Mouse (Mus musculus): ENCODE data around the gene Plekha5.
A peak's percentile ranks its signal among the peaks of the same experiment; 100 is the strongest.

The Plekha5 gene

DNA sequence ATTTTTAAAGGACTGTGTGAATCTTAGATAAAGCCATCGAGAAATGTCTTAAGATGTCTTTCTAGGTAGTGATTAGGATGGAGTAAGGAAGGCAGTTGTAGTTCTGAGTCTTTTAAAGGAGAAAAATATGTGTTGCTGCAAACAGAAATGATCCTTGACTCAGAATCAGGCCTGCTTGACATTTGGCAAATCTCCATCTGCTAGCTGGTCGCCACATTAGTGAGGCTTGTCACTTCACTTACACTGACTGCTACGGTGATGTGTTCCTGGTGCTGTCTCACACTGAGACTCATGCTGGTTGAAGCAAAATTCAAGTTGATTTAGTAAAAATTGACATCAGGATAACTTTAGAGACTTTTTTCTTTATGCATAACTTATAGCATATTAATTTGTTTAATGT, 32.0 kb downstream of the Plekha5 start:
- no peak for DNase-seq (ENCODE audit: low spot score)

DNA sequence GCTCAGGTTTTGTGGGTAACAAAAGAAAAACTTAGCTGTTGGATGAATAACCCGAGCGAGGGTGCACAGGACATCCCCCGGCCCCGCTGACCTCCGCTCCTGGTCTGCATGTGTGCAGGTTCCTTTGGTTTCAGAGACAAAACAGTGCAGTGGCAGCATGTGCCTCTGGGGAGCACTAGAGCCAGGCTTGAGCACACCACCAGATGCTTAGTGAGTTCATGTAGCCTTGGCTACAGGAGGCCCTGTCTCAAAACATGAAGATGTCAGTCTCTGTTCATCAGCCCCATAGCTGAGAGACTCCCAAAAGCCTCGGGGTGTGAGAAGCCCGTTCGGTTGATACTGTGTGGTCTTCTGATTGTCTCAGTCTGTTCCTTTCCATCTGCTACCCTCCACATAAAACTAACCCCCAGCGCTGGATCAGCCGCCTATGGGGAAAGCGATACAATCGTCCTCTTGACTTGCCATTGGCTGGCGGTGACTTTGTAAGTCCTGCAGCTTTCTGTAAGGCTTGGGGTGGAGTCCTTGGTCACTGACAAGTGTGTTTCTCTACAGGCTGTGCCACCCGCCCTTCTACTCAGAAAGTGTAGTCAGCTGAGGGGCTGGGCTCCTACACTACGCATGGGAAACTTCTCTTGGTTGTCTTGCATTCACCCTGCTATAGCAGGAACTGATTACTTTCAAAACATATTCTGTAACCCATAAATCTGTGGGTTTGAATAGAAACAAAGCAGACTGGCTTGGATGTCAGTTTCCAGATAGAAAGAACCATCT, 32.7 kb downstream of the Plekha5 start:
- no peak for DNase-seq (ENCODE audit: low spot score)

DNA sequence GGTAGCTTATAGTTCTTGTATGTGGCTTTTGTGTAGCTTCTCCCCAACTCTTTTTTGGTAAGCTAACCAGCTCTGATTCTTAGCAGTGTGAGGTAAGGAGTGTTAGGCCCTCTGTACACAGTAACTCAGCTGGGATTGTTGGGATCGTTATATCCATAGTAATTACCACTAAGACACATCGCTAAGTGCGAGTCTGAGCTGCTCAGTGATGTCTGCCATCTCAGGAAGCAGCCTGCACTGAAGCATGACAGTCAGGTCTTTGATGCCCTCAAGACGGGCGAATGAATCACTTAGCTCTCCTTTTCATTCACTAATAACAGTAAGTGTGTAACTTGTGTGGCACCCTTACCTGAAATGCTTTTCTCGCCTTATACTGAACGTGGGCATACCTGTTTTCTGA, 36.5 kb downstream of the Plekha5 start:
- DNase-seq (ENCODE audit: low spot score) = no peak

DNA sequence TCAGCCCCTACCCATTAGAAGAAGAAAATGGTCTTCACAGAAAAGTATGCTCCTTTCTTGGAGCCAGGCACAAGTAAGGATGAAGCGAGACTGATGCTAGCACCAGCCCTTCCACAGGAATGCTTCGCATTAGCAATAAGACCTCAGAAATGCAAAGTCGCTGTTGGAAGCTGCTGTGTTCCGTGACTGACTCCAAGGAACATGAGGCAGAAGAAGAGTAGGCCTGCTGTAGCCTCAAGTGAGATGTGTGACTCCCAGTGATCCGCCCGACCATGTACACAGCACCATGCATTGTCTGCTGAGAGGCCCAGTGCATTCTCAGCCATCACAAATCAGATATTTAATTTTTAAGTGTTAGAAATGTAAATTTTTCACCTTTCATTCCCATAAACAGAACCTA, 41.0 kb downstream of the Plekha5 start:
- no peak for DNase-seq (ENCODE audit: low spot score)

DNA sequence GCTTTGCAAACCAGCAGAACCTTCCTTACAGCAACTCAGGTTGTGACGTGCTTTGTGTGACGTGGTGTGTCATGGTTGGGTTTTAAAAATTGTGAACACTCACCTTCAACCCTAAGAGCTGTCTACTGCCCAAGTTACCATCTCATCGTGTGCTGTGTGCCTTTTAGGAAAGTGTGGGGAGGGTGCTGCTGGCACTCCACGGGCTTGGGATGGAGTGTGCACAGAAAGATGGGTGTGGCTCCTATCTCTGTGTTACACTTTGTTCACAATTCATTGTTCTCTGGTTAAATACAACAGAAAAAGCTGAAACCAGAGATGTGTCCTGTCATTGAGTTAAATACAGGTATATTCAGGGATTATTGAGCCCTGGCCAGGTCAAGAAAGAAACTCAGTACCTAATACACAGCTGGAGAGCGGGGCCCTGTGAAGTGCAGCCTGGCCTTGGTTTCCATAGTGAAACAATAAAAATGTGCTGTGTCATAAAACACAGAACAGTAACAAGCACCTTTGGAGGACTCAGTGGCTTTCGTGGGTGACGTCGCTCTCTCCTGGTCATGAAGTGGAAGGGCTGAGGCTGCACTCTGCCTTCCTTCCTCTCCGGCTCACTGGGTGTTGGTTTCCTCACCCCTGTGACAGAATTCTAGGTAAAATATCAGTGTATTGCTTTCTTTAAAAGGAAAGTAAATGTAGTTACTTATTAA, 42.2 kb downstream of the Plekha5 start:
- DNase-seq (ENCODE audit: low spot score) = peak; percentile 21

DNA sequence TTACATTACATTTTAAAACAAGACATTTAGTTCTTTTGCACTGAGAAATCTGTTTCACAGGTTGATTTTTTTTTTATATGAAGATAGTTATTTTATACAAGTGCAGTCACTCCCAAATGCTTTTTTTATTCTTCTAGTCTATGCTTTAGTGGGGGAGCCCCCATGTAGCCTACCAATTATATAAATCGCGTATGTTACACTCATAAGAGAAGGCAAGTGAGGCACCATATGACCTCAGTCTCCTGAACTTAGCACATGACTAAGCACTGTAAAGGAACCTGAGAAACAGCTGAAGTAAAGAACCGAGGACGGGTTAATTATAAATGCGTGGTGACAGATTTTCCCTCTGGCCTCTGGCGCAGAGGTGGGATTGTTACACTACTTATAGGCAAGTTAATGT, 43.0 kb downstream of the Plekha5 start:
- no peak for DNase-seq (ENCODE audit: low spot score)

DNA sequence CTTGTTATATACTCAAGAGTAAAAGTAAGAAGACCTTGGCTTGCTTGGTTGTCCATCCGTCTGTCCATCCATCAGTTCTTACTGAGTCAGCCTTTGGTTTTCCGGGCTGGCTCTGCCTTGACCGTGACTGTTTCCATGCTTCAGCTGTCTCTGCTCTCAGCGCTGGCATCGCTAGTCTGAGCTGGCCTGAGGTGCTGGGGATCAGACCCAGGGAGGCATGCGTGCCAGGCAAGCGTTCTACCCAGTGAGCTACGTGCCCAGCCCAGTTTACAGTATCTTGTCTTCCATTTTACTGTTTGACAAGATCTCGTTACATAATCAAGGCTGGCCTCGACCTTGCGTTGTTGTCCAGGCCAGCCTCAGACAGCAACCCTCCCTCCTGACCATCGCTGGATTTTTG, 44.0 kb downstream of the Plekha5 start:
- no peak for DNase-seq (ENCODE audit: low spot score)

DNA sequence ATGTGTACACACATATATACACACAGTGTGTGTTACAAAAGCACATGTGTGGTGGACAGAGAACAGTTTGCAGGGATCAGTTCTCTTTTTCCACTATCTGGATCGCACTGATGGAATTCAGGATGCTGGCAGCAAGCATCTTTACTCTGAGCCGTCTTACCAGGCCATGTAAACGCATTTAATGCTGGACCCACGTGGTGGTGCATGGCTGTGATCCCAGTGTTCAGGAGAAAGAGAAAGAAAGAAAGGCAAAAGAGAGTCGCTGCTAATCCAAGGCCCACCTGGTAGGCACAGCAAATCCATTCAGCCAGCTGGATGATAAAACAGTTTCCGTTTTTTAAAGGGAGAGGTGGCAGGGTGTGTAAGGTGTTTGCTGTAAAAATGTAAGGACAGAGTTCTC, 45.9 kb downstream of the Plekha5 start:
- no peak for DNase-seq (ENCODE audit: low spot score)

DNA sequence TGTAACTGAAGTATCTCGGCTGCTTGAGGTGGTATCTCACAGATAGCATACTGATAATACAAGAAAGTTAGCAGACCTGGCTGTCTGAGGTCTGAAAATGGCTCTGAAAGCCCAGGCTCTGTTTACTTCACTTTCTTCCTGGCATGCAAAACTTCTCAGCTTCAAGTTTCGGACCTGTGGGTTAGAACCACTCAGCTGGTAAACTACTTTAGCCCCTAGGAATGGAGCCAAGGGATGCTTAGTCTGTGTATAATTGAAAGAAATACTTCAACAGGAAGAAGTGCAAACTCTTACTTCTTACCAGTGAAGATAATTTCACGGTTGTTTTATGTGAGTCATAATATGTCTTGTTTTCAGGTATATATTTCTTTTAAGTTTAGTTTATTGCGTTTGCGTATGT, 47.9 kb downstream of the Plekha5 start:
- DNase-seq (ENCODE audit: low spot score) = no peak

DNA sequence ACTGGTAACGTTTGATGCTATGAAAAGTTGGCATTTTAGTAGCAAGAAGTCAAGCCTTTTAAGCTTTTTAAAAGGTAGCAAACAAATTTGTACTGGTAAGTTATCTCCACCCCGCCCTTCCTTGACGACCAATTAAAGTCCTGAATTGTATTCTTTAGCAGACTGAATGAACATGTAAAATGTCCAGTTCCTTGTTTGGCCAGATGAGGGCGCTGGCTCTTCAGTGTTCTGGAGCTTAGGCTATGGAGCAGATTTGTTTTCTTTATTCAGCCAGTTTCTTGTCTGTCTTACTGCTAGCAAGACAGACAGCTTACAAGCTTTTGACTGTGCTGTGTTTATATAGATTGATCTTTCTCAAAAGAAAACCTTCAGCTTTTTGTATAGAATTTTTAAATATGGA, 48.5 kb downstream of the Plekha5 start:
- DNase-seq (ENCODE audit: low spot score) = peak; percentile 63

DNA sequence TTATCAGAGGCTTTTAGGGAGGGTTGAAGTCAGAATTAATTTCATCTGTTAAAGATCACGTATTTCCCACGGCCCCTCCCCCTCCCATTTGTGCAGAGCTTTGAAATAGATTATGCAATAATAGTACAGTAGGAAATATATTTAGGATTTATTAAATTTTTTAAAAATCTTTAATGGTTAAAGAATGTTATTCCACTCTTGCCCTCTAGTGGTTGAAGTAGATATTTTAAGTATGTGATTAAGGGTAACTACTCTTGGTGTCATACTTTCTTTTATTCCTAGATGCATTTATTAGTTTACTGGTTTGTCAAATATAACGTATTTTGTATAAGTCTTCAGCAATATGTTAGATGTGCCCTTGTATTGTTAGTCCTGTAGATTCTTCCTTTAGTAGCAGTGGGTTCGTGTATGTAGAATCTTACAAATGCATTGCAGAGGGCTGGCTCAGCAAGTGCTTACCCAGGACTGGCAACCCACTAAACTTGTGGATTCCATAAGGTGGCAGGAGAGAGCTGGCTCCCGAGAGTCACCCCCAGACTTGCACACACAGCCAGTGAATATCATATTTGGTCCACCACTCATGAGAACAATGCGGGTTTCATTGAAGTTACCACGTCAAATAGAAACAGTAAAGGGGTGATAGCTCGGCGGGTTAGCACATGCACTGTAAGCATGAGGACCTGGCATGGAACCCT, 51.7 kb downstream of the Plekha5 start:
- DNase-seq (ENCODE audit: low spot score) = no peak

DNA sequence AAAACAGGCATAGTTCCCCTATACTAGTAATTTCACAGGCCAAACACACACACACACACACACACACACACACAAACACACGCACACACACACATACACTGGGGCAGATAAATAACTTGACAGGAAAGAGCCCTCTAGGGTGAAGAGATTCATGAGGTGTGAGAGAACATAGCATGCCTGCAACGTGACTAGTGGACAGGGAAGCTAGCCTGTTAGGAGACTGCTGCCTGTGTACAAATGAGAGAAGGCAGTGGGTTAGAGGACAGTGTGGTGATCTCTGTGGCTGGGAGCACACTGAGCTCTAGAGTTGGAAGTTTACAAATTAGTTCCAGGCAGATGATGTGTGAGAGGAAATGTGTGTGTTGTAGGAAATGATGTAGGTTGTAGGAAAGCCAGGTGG, 53.1 kb downstream of the Plekha5 start:
- no peak for DNase-seq (ENCODE audit: low spot score)

DNA sequence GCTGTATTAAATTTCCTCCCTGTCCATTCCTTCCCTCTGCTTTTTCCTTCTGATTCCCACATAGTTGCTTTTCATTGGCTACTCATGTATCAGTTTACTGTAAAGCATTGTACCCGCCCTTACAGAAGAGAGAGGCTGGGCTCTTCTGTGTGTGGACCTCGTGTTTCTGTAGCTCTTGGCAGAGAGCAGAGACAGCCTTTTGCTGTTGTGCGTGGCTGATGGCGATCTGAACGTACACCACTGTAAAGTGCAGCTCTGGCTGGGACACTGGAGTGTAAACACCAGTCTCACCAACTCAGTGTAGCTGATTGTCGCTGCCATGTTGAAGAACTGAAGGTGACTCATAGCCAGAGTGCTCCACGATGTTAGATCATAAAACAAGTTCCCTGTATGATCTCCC, 54.2 kb downstream of the Plekha5 start:
- no peak for DNase-seq (ENCODE audit: low spot score)

DNA sequence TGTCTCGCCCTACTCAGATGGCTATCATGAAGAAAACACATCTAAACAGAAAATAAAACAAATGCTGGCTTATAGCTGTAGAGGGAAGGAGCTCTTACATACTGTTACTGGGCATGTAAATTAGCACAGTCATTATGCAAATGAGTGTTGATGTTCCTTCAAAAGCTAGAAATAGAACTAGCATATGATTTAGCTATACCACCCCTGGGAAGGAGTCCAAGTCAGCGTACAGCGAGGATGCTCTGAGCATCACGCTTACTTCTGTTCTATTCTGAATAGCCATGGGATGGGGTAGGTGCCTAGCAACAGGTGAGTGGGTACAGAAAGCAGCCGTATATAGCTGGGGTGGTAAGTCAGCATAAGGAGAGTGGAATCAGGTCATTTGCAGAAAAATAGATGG, 55.1 kb downstream of the Plekha5 start:
- no peak for DNase-seq (ENCODE audit: low spot score)

DNA sequence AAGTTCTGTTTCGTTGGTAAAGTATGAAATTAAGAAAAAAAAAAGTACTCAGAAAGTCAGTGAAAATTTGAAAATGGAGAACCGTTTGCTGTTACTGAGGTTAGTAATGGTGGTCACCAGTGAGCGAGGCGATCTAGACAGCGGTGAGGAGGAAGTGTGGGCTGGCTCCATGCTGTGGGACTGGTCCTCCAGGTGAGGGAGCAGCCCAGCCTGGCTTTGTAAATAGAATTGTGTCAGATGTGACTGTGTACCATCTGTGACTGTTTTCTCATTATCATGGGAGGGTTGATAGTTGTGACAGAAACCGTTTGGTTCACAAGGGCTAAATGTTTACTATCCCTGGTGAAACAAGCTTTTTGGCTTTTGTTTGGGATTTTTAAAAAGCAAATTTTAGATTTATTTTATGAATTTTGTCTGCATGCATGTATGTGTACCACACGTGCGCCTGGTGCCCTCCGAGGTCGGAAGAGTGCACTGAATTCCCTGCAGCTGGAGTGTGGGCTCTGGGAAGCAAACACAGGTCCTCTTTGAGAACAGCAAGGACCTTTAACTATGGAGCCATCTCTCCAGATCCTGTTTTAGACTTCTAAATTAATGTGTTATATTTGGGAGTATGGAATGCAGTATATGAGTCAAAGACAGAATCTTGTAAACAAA, 56.7 kb downstream of the Plekha5 start:
- no peak for DNase-seq (ENCODE audit: low spot score)

DNA sequence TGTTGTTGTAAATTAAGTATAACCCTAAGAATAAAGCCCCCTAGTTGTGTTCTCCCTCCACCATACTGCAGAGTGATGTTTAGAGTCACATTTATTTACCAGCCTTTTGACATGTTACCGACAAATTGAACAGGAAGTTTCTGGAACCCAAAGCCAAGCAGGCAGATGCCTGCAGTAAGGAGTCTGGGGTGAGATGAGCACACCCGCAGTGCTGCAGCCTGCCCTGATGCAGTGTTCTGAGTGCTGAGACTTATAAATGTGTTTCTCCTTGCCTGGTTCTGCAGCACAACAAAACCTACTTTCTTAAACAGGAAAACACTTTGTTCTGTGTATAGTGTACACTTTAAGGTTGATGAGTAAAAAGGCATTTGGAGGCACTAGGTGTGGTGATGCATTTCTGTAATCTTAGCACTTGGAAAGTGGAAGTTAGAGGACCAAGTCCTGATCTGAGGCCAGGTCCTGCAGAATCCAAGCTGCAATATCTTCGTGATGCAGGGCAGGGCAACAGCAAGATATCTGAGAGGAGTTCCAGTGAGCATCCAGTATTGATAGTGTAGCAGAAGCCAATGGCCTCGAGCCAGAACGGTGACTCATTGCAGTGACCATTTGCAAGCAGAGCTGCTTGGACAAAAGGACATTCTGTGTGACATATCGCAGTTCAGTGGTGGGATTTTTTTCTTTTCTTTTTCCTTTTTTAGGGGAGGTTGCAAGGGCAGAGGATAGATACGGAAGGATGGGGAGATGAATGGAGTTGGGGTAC, 58.0 kb downstream of the Plekha5 start:
- DNase-seq (ENCODE audit: low spot score) = no peak

DNA sequence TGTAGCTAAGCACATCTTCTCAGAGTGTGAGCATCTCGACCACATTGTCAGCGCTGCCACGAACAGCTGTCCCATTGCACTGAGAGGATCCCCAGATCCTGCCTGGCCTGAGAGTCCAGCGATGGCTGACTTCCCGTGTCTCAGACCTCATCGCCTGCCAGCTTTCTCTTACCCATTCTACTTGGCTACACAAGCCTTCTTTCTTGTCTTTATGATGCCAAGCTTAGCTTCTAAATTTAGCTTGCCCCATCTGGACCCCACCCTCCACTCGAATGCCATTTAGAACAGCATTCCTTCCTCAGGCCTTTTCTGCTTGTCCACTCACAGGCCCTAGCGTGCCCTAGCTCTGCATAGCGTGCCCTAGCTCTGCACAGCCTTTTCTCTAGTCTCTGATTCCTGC, 60.3 kb downstream of the Plekha5 start:
- no peak for DNase-seq (ENCODE audit: low spot score)

DNA sequence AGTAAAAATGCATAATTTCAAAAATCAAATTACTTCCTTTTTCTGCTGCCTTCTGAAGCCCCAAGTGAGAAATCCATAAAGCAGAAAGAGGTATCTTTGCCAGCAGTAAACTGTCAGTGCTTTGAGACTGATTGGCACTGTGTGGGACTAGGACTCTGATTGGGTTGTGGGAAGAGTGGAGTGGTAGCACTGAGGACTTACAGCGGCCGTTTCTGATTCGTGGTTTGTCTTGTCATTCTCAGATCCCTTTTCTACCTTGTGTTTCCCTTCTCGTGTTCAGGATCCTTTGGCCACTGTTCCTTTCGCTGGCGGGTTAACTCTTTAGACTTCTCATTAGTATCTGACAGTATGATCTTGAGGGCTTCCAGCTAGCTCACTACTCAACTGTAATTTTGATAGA, 61.8 kb downstream of the Plekha5 start:
- DNase-seq (ENCODE audit: low spot score) = no peak

DNA sequence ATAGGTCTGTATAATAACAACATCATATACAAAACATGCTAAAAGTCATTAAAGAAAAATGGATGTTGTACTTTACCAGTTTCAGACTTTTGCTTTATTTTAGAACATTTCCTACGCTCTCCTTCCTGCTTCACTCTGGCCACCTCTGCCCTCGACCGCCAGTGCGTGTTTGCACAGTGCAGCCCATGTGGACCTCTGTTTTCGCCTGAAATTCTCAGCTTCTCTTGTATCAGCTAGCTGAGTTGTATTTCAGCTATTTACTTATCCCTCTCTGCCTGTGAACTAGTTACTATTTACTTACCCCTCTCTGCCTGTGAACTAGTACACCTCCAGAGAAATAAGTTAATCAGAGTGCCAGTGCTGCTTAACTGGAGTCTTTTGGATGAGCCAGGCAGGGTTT, 62.8 kb downstream of the Plekha5 start:
- DNase-seq (ENCODE audit: low spot score) = no peak

DNA sequence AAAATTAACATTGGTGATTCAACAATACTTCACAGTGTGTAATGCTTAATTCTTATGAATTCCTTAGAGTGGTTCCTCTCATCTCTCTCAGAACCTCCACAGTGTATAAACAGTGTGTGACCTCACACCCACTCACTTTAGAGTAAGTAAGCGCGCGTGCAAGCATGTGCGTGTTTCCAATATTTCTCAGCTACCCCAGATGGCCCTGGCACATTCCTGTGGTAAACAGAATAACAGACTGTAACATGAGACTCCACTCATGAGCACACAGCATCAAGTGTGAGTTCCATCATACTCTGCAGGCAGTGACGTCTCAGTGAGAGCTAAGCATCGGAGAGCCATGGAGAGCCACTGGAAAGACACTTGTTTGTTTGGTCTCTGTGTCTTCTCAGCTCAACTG, 63.6 kb downstream of the Plekha5 start:
- no peak for DNase-seq (ENCODE audit: low spot score)

DNA sequence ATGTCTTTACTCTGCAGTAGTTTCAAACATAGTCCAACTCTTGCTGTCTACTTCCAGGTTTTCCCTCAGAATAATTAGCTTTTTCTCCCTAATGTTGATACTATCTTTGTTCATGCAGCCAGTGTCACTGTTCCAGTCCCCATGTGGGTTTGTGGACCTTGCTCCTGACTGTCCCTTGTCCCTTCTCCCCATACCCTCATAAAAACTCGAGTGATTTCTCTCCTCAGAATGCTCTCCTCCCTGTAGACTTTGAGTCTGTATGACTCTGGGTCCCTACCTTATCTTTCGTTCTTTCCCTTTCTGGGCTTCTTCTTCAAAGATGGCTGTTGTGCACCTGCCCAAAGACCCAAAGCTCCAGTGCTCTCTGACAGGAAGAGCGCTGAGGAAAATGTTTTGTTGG, 64.8 kb downstream of the Plekha5 start:
- DNase-seq (ENCODE audit: low spot score) = no peak

DNA sequence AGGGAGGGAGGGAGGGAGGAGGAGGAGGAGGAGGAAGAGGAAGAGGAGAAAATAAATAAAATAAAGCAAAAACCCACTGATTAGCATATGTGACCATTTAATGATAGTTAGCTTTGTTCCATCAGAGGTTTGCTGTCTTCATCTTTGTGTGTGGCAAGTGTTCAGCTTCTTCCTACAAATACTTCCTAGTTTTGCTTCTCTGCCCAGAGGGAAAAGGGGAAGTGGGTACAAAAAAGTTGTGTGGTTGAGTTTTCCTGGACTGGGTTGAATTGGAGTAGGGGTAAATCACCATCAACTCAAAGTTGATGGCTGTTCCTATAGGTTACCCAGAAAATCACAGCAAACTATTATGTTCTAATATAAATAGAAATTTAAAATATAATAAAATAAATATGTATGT, 65.7 kb downstream of the Plekha5 start:
- no peak for DNase-seq (ENCODE audit: low spot score)

Measured in T-cell, adult 2 months (primary cell).